Mouse (Mus musculus): ENCODE data around the gene Entr1. TPM values are rescaled to one million over a fixed set of nuclear protein-coding genes. Genes with fewer than 3 reads are reported as not detected.

The Entr1 gene
- polyA plus RNA-seq, 1 experiment = 49.1 TPM

DNA sequence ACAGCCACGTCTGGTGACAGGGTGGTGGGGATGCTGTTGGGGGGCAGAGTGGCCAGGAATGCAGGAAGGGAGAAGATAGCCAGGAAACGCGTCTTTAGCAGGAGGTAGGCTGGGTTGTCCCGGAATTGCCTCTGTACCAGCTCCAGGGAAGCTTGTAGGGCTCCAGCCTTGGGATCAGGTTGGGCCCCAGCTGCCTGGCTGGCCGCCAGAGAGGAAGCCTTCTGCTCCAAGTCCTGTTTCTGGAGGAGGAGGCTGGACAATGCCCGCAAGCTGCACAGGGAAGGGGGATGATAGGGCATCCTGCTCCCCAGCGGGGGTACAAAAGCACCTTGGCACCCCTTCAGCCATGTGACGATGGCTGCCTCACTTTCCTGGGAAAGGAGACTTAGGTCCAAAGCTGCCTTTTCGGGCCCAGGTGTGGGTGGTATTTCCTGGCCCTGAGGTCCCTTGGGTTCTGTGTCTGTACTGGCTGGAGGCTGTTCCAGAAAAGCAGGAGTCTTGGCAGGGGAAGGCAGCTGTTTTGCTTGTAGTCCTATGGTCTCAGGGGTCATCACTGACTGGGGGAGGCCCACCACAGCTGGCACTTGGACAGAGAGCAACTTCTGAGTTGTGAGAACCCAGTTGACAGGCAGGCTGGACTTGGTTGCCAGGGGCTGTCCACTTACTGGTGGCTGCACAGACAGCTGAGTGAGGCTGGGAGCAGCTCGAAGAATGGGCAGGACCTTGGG, 24.2 kb downstream of the Entr1 start:
- H3K4me3 ChIP-seq (ENCODE audit: insufficient read depth, poor library complexity, severe bottlenecking) = no peak overlapping the region
- H3ac ChIP-seq (ENCODE audit: control insufficient read depth, insufficient read length, low read depth) = no peak overlapping the region
- H3K79me3 ChIP-seq (ENCODE audit: low read depth) = no peaks in the 10 kb centered on the region
- peaks cover 62% of the 10 kb centered on the region for H3K36me3 ChIP-seq (ENCODE audit: control insufficient read depth, insufficient read depth)
- no peak for TF ChIP-seq MAX (IDR thresholded peaks at IDR 0.05)
- TF ChIP-seq MYOD1 (IDR thresholded peaks at IDR 0.05; ENCODE audit: control insufficient read depth, insufficient read length, low read depth) = no peak
- no peak for TF ChIP-seq CEBPB (IDR thresholded peaks at IDR 0.05; ENCODE audit: low read depth)
- no peak for TF ChIP-seq MYOG (IDR thresholded peaks at IDR 0.05; ENCODE audit: control insufficient read depth, extremely low read depth, insufficient read length)
- TF ChIP-seq CTCF (IDR thresholded peaks at IDR 0.05; ENCODE audit: control insufficient read depth, insufficient read depth, insufficient read length) = no peak
- no peak for TF ChIP-seq USF1 (IDR thresholded peaks at IDR 0.05; ENCODE audit: low read depth)
- TF ChIP-seq FOSL1 (IDR thresholded peaks at IDR 0.05; ENCODE audit: insufficient read depth, low read length, poor library complexity, severe bottlenecking) = no peak
- H3K27me3 ChIP-seq (ENCODE audit: control insufficient read depth, insufficient read depth, insufficient read length) = no peaks in the 10 kb centered on the region
- H3K79me2 ChIP-seq (ENCODE audit: control insufficient read depth, insufficient read depth) = no peaks in the 10 kb centered on the region

DNA sequence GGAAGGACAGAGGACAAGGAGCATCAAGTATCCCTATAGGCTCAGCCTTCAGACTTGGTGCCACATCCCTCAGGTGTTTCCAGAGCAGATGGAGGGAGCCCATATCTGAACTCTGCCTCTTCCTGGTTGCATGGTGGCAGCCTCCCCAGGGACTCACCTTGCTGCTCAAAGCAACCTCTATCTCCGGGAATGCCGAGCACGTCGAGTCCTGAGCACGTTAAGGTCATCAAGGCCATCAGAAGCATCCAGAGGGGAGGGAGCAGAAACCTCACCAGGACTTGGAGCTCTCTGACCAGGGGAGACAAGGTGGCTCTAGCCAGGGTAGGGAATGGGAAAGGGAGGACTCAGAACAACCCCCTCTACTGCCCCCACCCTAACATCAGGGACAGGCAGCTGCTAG, 25.6 kb downstream of the Entr1 start:
- H3K36me3 ChIP-seq (ENCODE audit: control insufficient read depth, insufficient read depth) = peaks cover 49% of the 10 kb centered on the region
- no peak overlapping the region for H3K4me3 ChIP-seq (ENCODE audit: insufficient read depth, poor library complexity, severe bottlenecking)
- no peaks in the 10 kb centered on the region for H3K79me3 ChIP-seq (ENCODE audit: low read depth)
- no peak overlapping the region for H3ac ChIP-seq (ENCODE audit: control insufficient read depth, insufficient read length, low read depth)
- no peaks in the 10 kb centered on the region for H3K79me2 ChIP-seq (ENCODE audit: control insufficient read depth, insufficient read depth)
- no peak for TF ChIP-seq MYOG (IDR thresholded peaks at IDR 0.05; ENCODE audit: control insufficient read depth, extremely low read depth, insufficient read length)
- TF ChIP-seq FOSL1 (IDR thresholded peaks at IDR 0.05; ENCODE audit: insufficient read depth, low read length, poor library complexity, severe bottlenecking) = no peak
- TF ChIP-seq MAX (IDR thresholded peaks at IDR 0.05) = no peak
- no peak for TF ChIP-seq CEBPB (IDR thresholded peaks at IDR 0.05; ENCODE audit: low read depth)
- TF ChIP-seq USF1 (IDR thresholded peaks at IDR 0.05; ENCODE audit: low read depth) = no peak
- TF ChIP-seq MYOD1 (IDR thresholded peaks at IDR 0.05; ENCODE audit: control insufficient read depth, insufficient read length, low read depth) = no peak
- no peak for TF ChIP-seq CTCF (IDR thresholded peaks at IDR 0.05; ENCODE audit: control insufficient read depth, insufficient read depth, insufficient read length)
- no peaks in the 10 kb centered on the region for H3K27me3 ChIP-seq (ENCODE audit: control insufficient read depth, insufficient read depth, insufficient read length)

- no peak for TF ChIP-seq MAX (IDR thresholded peaks at IDR 0.05)
- no peak for TF ChIP-seq CEBPB (IDR thresholded peaks at IDR 0.05; ENCODE audit: low read depth)
- TF ChIP-seq USF1 (IDR thresholded peaks at IDR 0.05; ENCODE audit: low read depth) = no peak
- TF ChIP-seq MYOD1 (IDR thresholded peaks at IDR 0.05; ENCODE audit: control insufficient read depth, insufficient read length, low read depth) = no peak
- TF ChIP-seq MYOG (IDR thresholded peaks at IDR 0.05; ENCODE audit: control insufficient read depth, extremely low read depth, insufficient read length) = no peak
- no peak for TF ChIP-seq CTCF (IDR thresholded peaks at IDR 0.05; ENCODE audit: control insufficient read depth, insufficient read depth, insufficient read length)
- no peak for TF ChIP-seq FOSL1 (IDR thresholded peaks at IDR 0.05; ENCODE audit: insufficient read depth, low read length, poor library complexity, severe bottlenecking)
Observed at GRCm38 (mm10) chr2:26362991-26363390, 26.1 kb downstream of the Entr1 start.

GRCm38 (mm10) chr2:26360772-26361171, 28.3 kb downstream of the Entr1 start, which contains the start of gene Card9:
Gene Card9 (minus strand): TSS chr2:26360918.
- no peak for TF ChIP-seq USF1 (IDR thresholded peaks at IDR 0.05; ENCODE audit: low read depth)
- TF ChIP-seq MAX (IDR thresholded peaks at IDR 0.05) = no peak
- TF ChIP-seq MYOD1 (IDR thresholded peaks at IDR 0.05; ENCODE audit: control insufficient read depth, insufficient read length, low read depth) = no peak
- TF ChIP-seq CEBPB (IDR thresholded peaks at IDR 0.05; ENCODE audit: low read depth) = no peak
- no peak for TF ChIP-seq CTCF (IDR thresholded peaks at IDR 0.05; ENCODE audit: control insufficient read depth, insufficient read depth, insufficient read length)
- TF ChIP-seq FOSL1 (IDR thresholded peaks at IDR 0.05; ENCODE audit: insufficient read depth, low read length, poor library complexity, severe bottlenecking) = no peak
- no peak for TF ChIP-seq MYOG (IDR thresholded peaks at IDR 0.05; ENCODE audit: control insufficient read depth, extremely low read depth, insufficient read length)
- Histone ChIP-seq H3K79me2 (ENCODE audit: control insufficient read depth, insufficient read depth) (no peaks in the 10 kb centered on the region), H3ac (ENCODE audit: control insufficient read depth, insufficient read length, low read depth) (no peak within 1 kb of the TSS), H3K36me3 (ENCODE audit: control insufficient read depth, insufficient read depth) (peaks cover 24% of the 10 kb centered on the region), H3K4me3 (ENCODE audit: insufficient read depth, poor library complexity, severe bottlenecking) (no peak within 1 kb of the TSS), H3K79me3 (ENCODE audit: low read depth) (no peaks in the 10 kb centered on the region), H3K27me3 (ENCODE audit: control insufficient read depth, insufficient read depth, insufficient read length) (no peaks in the 10 kb centered on the region)

More at GRCm38 (mm10) chr2:26362991-26363390, 26.1 kb downstream of the Entr1 start:
- no peaks in the 10 kb centered on the region for H3K79me3 ChIP-seq (ENCODE audit: low read depth)
- H3K36me3 ChIP-seq (ENCODE audit: control insufficient read depth, insufficient read depth) = peaks cover 44% of the 10 kb centered on the region
- no peaks in the 10 kb centered on the region for H3K79me2 ChIP-seq (ENCODE audit: control insufficient read depth, insufficient read depth)
- H3K27me3 ChIP-seq (ENCODE audit: control insufficient read depth, insufficient read depth, insufficient read length) = no peaks in the 10 kb centered on the region
- H3ac ChIP-seq (ENCODE audit: control insufficient read depth, insufficient read length, low read depth) = no peak overlapping the region
- H3K4me3 ChIP-seq (ENCODE audit: insufficient read depth, poor library complexity, severe bottlenecking) = no peak overlapping the region

- no peak overlapping the region for H3ac ChIP-seq (ENCODE audit: control insufficient read depth, insufficient read length, low read depth)
- H3K79me3 ChIP-seq (ENCODE audit: low read depth) = no peaks in the 10 kb centered on the region
- H3K79me2 ChIP-seq (ENCODE audit: control insufficient read depth, insufficient read depth) = no peaks in the 10 kb centered on the region
- TF ChIP-seq MYOD1 (IDR thresholded peaks at IDR 0.05; ENCODE audit: control insufficient read depth, insufficient read length, low read depth) = no peak
- no peak for TF ChIP-seq CTCF (IDR thresholded peaks at IDR 0.05; ENCODE audit: control insufficient read depth, insufficient read depth, insufficient read length)
- no peak for TF ChIP-seq CEBPB (IDR thresholded peaks at IDR 0.05; ENCODE audit: low read depth)
- no peak for TF ChIP-seq FOSL1 (IDR thresholded peaks at IDR 0.05; ENCODE audit: insufficient read depth, low read length, poor library complexity, severe bottlenecking)
- TF ChIP-seq USF1 (IDR thresholded peaks at IDR 0.05; ENCODE audit: low read depth) = no peak
- TF ChIP-seq MYOG (IDR thresholded peaks at IDR 0.05; ENCODE audit: control insufficient read depth, extremely low read depth, insufficient read length) = no peak
- no peak for TF ChIP-seq MAX (IDR thresholded peaks at IDR 0.05)
- H3K4me3 ChIP-seq (ENCODE audit: insufficient read depth, poor library complexity, severe bottlenecking) = no peak overlapping the region
- peaks cover 16% of the 10 kb centered on the region for H3K36me3 ChIP-seq (ENCODE audit: control insufficient read depth, insufficient read depth)
- no peaks in the 10 kb centered on the region for H3K27me3 ChIP-seq (ENCODE audit: control insufficient read depth, insufficient read depth, insufficient read length)
Observed at GRCm38 (mm10) chr2:26359983-26360382, 29.1 kb downstream of the Entr1 start.

Measured in C2C12 (cell line).